Mouse (Mus musculus): ENCODE data around the gene Plekhg5.

The Plekhg5 gene

DNA sequence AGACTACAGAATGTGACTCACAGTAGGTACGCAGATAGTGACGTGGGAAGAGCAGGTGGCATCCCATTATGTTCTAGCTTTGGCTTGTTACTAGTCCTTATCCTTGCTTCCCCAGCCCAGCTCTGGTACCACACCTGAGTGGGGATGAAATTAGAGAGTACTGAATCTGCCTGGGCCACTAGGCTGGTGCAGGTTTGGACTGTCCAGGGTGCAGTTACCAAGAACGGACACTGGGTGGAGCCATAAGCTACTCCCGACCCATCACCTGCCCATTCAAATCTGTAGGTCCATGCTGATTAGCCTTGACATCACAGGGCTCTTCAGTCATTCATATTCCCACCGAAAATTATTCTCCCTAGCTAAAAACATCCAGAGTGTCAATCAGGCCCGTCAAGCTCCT is 68.1 kb downstream of the Plekhg5 start:
- in situ Hi-C loops (cut with MboI, MseI), result no loop called here

DNA sequence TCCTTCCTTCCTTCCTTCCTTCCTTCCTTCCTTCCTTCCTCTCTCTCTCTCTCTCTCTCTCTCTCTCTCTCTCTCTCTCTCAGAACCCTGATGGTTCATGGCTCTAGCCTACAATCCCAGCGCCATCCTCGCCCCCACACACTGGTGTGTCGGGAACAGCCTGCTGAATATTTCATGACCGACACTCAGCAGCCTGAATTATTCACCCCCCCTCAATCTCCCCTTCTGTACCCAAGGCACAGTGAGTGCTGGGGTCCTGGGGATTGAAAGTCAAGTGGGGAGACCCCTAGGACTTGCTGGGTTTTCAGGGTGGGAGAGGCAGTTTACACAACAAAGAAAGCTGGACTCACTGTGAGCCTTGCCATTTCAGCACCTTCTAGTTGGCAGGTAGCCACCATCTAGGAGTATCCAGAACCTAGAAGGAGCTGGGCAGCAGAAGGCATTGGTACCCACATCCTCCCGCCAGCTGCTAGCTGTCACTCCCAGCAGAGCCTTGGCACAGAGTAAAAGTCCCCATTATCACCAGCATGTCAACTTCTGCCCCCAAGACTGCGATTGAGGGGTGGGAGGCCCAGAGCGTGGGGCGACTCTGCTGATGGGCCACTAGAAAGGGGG is 69.3 kb downstream of the Plekhg5 start:
- in situ Hi-C loops (cut with MboI, MseI), result no loop called here

DNA sequence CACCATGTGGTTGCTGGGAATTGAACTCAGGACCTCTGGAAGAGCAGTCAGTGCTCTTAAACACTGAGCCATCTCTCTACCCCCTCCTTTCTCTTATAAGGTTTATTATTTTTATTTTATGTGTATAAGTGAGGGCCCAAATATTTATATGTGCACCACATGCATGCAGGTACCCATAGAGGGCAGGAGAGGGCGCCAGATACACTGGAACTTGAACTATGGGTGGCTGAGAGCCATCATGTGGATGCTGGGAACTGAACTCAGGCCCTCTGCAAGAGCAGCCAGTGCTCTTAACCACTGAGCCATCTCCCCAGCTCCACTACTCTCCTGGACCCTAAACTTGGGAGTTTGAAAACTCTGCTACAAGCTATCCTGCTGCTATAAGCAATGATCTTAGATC is 71.3 kb downstream of the Plekhg5 start:
- in situ Hi-C loops (cut with MboI, MseI), result no loop called here

DNA sequence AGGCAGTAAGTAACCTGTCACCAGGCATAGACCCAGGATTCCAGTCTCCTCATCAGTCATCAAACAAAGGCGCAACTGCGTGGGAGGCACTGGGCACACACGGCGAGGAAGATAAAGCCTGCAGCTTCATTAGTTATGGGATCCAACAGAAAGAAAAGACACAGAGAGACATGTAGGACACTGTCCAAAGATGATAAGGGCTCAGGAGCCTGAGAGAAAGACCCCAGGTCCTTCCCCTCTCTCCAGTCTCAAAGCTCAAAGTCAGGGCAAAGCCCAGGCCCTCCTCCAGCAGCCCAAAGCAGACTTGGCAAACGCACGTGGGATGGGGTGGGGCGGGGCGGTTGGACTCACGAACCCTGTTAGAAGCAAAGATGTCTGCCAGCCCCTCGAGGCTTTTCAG is 73.2 kb downstream of the Plekhg5 start:
- in situ Hi-C loops (cut with MboI, MseI), result no loop called here

DNA sequence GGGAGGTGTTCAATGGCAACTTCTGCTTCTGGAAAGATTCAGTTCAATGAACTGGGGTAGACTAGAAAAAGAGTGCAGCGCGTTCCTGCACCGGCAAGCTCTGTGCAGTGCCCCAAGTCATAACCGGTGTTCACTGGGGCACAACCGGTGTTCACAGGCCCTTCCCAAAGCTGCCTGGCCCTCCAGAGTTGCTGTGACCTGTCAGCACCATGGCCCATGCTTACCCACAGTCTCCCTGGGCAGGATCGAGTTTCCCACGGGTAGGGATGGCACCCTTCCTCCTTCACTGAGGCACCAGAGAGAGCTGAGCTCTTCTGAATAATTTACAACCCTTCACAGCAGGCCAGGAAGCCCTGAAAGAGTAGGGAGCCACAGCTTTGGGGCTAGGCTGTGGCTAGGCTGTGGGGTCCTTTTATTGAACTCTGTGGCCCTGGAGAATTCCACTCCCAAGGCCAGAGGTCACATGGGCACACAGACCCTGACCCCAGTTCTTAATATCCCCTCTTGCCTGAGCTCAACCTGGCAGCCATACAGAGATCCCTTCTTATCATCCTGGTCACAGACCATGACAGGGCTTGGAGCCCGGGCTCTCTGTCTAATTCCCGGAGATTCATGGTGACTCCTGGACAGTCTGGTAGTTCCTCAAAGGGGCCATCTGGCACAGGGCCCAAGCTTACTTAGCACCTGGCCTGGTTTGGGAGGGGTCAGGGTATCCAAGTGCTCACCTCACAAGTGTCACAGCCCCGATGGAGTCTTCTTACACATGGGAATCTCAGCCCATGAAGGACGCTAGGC is 73.9 kb downstream of the Plekhg5 start:
- in situ Hi-C loops (cut with MboI, MseI), result no loop called here

DNA sequence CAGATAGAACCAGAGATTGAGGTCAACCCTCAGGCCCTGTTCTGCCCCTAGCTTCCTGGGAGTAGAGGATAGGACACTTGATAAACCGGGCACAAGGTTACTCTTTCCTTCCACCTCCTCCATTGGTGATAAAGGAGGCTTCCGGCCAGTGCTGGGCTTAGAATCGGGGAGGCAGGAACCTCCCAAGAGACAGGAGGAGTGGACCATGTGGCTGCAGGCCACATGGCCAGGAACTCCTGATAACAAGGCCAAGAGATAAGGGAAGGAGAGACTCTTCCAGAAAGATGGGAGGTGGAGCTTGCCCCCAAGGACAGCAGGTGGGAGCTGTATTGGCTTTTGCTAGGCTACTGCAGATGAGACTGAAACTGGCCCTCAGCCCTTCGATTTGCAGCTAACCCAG is 78.2 kb downstream of the Plekhg5 start:
- in situ Hi-C loops (cut with MboI, MseI), result loop anchor here (25.0 kb wide), 2 partner anchors 287 to 1987 kb away; partner anchors contain the start of genes Trp73 (in 1 of the 2) and Wrap73 (in 1 of the 2)

DNA sequence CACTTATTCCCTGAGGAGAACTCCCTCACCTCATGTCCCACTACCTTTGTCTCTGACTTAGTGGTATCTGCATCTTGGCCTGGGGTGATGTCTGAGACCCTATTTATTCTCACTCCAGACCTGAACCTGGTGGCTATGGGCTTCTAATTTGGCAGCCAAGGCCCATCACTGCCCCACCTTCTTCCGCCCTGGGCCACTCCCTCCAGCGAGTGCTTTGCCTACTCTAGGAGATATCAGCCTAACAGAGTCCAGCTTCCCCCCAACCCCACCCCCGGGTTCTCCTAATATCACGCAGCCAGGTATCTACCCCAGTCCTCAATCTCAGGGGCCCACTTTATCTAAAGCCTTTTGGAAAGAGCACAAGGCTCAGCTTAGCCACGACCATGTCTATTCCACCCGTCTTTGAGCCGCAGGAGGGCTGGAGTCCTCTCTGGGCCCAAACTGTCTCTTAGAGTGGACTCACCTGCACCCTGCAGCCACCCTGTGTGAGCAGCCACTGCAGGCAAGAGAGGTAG is 79.2 kb downstream of the Plekhg5 start:
- in situ Hi-C loops (cut with MboI, MseI), result loop anchor here (25.0 kb wide), 2 partner anchors 286 to 1986 kb away; partner anchors contain the start of genes Trp73 (in 1 of the 2) and Wrap73 (in 1 of the 2)

DNA sequence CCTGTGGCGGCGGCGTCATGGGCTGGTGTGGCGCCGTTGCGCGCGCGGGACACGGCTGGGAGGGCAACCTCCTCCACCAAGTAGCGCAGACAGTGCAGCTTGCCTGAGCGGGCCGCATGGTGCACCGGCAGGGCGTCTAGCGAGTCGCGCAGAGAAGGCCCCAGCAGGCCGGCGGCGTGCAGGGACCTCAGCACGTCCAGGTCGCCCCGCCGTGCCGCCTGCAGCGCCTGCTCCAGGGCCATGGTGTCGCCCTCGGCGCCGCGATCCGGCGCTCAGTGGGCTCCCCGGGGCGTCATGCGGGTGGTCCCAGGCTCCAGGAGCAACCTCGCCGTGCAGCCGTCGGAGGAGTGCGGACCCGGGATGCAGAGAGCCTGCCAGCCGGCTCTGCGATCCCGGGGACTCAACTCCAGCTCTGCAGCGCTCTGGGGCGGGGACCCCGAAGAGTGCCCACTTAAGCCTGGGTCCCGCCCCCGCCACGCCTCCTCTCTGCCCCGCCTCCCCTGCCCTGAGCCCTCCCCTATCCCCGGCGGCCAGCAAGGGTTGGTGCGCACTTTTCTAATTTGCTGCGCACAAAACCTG is 79.8 kb downstream of the Plekhg5 start, which contains the start of gene Espn:
Gene Espn (minus strand): TSS at position 406 of the 579 bp plus-strand sequence.
- in situ Hi-C loops (cut with MboI, MseI), result loop anchor here (25.0 kb wide), 2 partner anchors 285 to 1985 kb away; partner anchors contain the start of genes Trp73 (in 1 of the 2) and Wrap73 (in 1 of the 2)

DNA sequence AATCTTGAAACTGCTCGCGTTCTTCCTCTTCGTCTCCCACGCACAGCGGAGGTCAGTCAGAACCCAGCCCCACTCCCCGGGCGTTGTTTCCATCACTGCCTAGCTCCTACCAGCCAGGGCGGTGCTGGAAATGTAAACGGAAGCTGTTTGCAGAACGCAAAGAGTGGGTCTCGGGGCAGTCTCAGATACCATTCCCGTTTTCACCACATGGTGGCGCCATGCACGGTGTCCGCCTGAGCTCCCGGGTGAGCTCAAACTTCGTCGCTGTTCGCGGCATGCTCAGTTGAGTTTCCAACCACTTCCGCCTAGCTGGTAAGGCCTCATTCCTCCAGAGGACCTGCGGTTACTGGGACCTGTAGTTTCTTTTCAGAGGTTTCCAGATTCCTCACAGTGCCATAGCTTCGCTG is 81.5 kb downstream of the Plekhg5 start:
- in situ Hi-C loops (cut with MboI, MseI), result loop anchor here (25.0 kb wide), 2 partner anchors 284 to 1984 kb away; partner anchors contain the start of genes Trp73 (in 1 of the 2) and Wrap73 (in 1 of the 2)

DNA sequence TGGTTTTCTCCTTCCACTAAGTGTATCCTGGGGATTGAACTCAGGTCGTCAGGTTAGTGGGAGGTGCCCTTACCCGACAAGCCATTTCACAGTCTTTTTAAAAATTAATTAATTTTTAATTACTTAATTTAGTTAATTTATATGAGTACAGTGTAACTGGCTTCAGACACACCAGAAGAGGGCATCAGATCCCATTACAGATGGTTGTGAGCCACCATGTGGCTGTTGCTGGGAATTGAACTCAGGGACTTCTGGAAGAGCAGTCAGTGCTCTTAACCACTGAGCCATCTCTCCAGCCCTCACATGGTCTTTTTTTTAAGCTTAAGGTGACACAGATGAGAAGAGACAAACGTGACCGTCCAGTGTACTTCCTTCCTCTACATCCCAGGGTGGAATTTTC is 82.7 kb downstream of the Plekhg5 start:
- in situ Hi-C loops (cut with MboI, MseI), result loop anchor here (25.0 kb wide), 2 partner anchors 282 to 1982 kb away; partner anchors contain the start of genes Trp73 (in 1 of the 2) and Wrap73 (in 1 of the 2)

DNA sequence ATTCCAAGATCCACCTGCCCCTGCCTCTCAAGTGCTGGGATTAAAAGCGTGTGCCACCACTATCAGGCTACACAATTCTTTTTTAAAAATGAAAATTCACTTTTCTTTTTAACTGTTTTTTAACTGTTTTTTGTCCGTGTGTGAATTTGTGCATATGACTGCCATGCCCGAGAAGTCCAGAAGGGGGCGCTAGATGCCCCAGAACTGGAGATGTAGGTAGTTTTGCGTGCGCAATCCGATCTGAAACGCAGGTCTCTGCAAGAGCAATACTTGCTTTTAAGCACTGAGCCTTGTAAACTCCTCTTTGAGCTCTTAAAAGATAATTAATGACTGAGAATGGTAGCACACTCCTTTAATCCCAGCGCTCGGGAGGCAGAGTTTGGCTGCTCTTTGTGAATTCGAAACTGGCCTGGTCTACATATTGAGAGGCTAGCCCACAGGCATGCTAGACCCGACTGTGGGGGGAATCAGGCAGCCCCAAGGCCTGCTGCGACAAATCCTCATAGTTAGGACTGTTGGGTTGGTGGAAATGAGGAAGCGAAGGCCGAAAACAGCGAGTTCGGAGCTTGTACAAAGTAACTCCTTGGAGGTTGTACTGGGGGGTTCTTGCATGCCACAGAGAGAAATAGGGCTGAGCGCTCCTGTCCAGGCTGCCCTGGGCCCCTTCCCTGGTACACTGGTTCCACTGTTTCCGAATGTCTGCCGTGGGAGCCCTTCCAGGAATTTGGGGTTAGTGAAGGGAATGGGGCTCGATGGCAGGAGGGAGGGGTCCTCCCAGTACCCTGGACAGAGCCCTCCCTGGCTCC is 85.7 kb downstream of the Plekhg5 start:
- in situ Hi-C loops (cut with MboI, MseI), result loop anchor here (25.0 kb wide), 2 partner anchors 279 to 1979 kb away; partner anchors contain the start of genes Trp73 (in 1 of the 2) and Wrap73 (in 1 of the 2)

DNA sequence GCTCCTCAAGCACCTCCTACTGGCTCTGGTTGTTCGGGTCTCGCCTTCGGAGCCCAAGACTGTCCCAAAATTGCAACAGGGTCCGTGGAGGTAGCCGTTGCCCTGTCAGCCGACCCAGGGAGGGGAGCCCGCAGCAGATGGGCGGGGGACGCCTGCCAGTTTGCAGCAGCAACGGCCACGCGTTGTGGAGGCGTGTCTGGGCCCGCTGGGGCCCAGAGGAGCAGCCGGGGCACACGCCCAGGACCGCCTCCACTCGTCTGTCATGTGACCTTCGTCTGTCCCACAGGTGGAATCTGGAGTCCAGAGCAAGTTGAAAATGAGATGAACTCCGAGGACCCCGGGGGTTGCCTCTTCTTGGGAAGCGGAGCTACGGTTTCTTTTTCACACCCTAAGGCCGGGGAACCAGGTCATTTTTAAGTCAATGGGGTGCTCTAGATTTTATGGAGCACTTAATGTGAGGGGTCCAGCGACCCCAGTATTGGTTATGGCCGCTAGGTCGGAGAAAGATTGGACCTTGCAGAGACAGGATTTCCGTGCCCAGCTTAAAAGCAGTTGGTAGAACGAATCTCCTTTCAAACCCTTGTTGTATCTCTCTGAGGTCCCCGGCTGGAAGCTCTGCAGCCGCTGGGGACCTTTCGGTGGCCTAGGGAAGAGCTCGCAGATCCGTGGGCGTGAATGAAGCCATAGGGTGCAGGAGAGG is 86.4 kb downstream of the Plekhg5 start, which contains the start of gene Hes2:
Gene Hes2 (plus strand): TSS at position 283 of the 700 bp plus-strand sequence.
- in situ Hi-C loops (cut with MboI, MseI), result loop anchor here (25.0 kb wide), 2 partner anchors 279 to 1979 kb away; partner anchors contain the start of genes Trp73 (in 1 of the 2) and Wrap73 (in 1 of the 2)

DNA sequence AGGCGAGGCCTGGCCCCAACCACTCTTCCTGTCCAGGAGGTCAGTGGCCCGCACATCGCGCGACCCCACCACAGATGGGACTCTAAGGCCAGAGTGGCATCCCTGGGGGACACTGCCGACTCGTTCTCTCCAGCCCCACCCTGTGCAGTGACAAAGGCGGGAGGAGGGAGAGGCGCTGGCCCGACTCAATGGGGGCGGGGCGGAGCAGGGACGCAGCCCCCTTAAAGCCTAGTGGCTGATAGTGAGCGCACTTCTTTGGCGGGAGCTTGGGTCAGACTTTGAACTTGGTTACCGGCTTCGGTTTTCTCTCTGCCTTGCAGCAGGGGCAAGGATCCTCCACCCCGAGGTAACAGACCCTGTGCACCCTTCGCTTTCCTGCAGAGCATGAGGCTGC is 87.0 kb downstream of the Plekhg5 start:
- in situ Hi-C loops (cut with MboI, MseI), result loop anchor here (25.0 kb wide), 2 partner anchors 278 to 1978 kb away; partner anchors contain the start of genes Trp73 (in 1 of the 2) and Wrap73 (in 1 of the 2)

DNA sequence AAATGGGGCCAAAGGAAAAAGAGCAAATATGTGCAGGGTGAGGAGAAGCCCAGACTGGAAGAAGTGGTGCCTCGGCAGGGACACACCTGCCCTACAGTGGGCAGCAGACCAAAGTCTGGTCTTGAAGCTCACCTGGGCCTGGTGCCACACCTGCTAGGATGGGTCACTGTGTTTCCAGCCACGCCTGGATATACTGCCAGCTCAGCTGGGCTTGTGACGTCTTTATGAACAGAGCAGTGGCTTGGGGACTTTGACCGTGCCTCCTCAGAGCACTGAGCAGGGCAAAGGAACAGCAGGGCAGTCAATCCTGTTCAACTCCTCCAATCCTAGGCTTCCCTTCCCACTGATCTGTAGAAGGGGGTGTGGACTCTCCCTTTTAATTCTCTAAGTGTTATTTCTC is 88.5 kb downstream of the Plekhg5 start:
- in situ Hi-C loops (cut with MboI, MseI), result loop anchor here (25.0 kb wide), 2 partner anchors 277 to 1977 kb away; partner anchors contain the start of genes Trp73 (in 1 of the 2) and Wrap73 (in 1 of the 2)

DNA sequence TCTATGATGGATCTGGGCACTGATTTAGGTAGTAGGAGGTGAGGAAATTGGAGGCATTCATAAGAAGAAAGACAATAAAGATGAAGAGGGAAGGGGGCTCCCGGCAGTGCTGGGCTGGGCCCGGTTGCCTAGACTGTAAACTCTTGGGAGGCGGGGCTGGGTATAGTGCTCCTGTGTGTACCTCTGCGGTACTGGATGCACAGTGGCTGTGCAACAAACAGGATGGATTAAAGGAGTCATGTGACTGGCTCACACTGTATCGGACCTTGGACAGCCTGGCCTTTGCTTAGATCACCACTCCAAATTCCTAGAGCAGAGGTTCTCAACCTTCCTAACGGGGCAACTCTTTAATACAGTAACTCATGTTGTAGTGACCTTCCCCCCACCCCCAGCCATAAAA is 89.3 kb downstream of the Plekhg5 start:
- in situ Hi-C loops (cut with MboI, MseI), result loop anchor here (25.0 kb wide), 2 partner anchors 276 to 1976 kb away; partner anchors contain the start of genes Trp73 (in 1 of the 2) and Wrap73 (in 1 of the 2)

DNA sequence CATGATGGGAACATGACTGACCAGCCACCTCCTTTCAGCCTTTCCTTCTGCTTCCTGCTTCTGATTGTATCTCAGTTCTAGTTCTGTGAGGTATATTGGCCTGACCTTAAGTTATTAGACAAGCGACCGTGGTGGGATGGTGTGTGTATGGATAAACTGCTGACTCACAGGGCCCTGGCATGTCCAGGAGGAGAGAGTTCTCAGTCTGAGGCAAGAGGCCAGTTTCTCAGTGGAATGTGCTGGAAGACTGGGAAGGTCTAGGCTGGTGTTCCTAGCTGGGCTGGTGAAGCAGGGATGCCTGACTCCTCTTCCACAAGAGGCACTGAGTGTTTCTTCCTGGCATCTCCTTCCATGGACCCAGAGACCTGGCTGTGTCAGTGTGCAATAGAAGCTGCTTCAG is 90.5 kb downstream of the Plekhg5 start:
- in situ Hi-C loops (cut with MboI, MseI), result loop anchor here (25.0 kb wide), 2 partner anchors 275 to 1975 kb away; partner anchors contain the start of genes Trp73 (in 1 of the 2) and Wrap73 (in 1 of the 2)

Measured in T-helper 17 cell (primary cell).